Comparison of ENCODE assay signal across 7 mouse cellular contexts in the genomic region with DNA sequence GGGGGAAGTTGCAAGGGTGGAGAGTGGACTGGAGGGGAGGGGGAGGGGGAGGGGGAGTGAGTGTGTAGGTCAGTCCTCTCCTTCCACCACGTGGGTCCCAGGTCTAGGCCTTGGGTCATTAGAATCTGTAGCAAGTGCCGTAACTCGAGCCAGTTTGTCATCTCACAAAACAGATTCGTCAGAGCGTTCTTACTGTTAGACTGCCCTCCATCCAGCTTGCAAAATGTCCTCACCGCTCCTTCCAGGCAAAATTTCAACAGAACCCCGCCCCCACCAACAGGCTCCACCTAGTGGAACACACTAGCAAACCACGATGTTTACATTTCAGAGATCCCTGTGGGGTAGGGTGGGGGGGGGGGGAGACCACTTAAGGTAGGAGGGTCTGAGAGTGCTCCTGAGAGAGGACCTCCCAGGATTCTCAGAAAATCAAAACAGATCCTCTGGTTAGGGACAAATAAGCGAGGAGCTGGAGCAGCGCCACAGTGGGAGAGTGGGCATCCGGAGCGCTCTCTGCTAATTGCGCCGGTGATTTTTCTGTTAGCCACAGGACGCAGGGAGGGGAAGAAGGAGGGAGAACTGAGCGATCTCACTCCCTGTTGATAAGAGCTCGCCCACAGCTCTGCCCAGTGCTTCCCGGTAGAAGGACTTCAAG. TPM values are rescaled to one million over a fixed set of nuclear protein-coding genes. Genes with fewer than 3 reads are reported as not detected.
DNase-seq lines count a peak whose midpoint lies in the region; ATAC-seq and TF ChIP-seq lines count a peak whose summit lies in the region.

No protein-coding gene starts in this region.

- peak overlapping the region; percentile 55 for H3K9ac ChIP-seq in MEL (ENCODE audit: control insufficient read depth, low read depth, low read length, poor library complexity, severe bottlenecking)
- H3K9ac ChIP-seq in heart, embryonic 16.5 days (ENCODE audit: low read length): peak overlapping the region; percentile 71

- no peak for TF ChIP-seq POLR2A in MEL (IDR thresholded peaks at IDR 0.05; ENCODE audit: control insufficient read depth in 1 of 2, insufficient read depth in 1 of 2, low read depth in 1 of 2, low read length in 2 of 2, poor library complexity in 1 of 2)
- TF ChIP-seq POLR2A in bone marrow, adult 2 months (IDR thresholded peaks at IDR 0.05; ENCODE audit: borderline replicate concordance, control insufficient read depth, low read depth, low read length): no peak
- no peak for TF ChIP-seq POLR2A in embryonic fibroblast, embryonic 13.5 days (IDR thresholded peaks at IDR 0.05; ENCODE audit: low read depth, low read length)

- peak in 2 of 3 experiments; percentile 50 to 56; a peak in 4 of 6 replicates for TF ChIP-seq CTCF in MEL (IDR thresholded peaks at IDR 0.05 in 2 of 3, conservative IDR thresholded peaks at IDR 0.05 in 1 of 3; ENCODE audit: control insufficient read depth in 1 of 3, insufficient read depth in 1 of 3, low read depth in 2 of 3, low read length in 3 of 3, poor library complexity in 1 of 3, severe bottlenecking in 1 of 3)
- 0 out of 2 replicates have a peak, but pooled peaks have one; percentile 23 for TF ChIP-seq CTCF in bone marrow, adult 2 months (IDR thresholded peaks at IDR 0.05; ENCODE audit: control insufficient read depth, insufficient read depth, low read length)
- TF ChIP-seq CTCF in embryonic fibroblast, embryonic 13.5 days (IDR thresholded peaks at IDR 0.05; ENCODE audit: borderline replicate concordance, insufficient read depth, low read length): no peak

- DNase-seq in MEL (ENCODE audit: low read depth, low spot score): peak; percentile 76
- DNase-seq in kidney, postnatal 36 days: peak; percentile 64 to 80
- peak; percentile 77 for DNase-seq in lung, postnatal 36 days
- DNase-seq in retina, postnatal 7 days (ENCODE audit: low read depth, low spot score): peak; percentile 47

- no peak for TF ChIP-seq RAD21 in MEL (IDR thresholded peaks at IDR 0.05; ENCODE audit: low read depth, low read length)

- WGBS in bone marrow, adult 2 months: 3% methylated on average over 18 of the region's 18 CpGs
- 3% methylated on average over 18 of the region's 18 CpGs for WGBS in heart, embryonic 16.5 days

- no peaks in the 10 kb centered on the region for H3K9me3 ChIP-seq in MEL (replicated peaks; ENCODE audit: insufficient read depth, low read length)
- no peaks in the 10 kb centered on the region for H3K9me3 ChIP-seq in heart, embryonic 16.5 days (replicated peaks; ENCODE audit: control insufficient read depth, low read length)

- H3K27ac ChIP-seq in MEL (ENCODE audit: control insufficient read depth, low read depth, low read length): peak overlapping the region; percentile 32; the same call in 1 of the 2 replicates
- peak overlapping the region; percentile 57 for H3K27ac ChIP-seq in bone marrow, adult 2 months (ENCODE audit: control insufficient read depth, insufficient read depth, low read depth, low read length, poor library complexity)
- no peak overlapping the region for H3K27ac ChIP-seq in embryonic fibroblast, embryonic 13.5 days (ENCODE audit: insufficient read depth, low read length)
- H3K27ac ChIP-seq in heart, embryonic 16.5 days (ENCODE audit: low read length): peak overlapping the region; percentile 62

- H3K36me3 ChIP-seq in MEL (ENCODE audit: control insufficient read depth in 1 of 2, insufficient read depth in 2 of 2, low read length in 2 of 2): peaks cover 0 to 8% of the 10 kb centered on the region in 2 experiments; a peak in 2 of 4 replicates
- no peaks in the 10 kb centered on the region for H3K36me3 ChIP-seq in heart, embryonic 16.5 days (ENCODE audit: control insufficient read depth, insufficient read depth)

- ATAC-seq in heart, embryonic 16.5 days (replicated peaks; ENCODE audit: extremely low read depth, insufficient read depth, low FRiP score): peak; percentile 78

- H3K4me2 ChIP-seq in heart, embryonic 16.5 days (ENCODE audit: low read depth, low read length): peak overlapping the region; percentile 76

- peaks cover 8 to 23% of the 10 kb centered on the region in 2 experiments for H3K4me1 ChIP-seq in MEL (ENCODE audit: control insufficient read depth in 1 of 2, insufficient read depth in 2 of 2, low read length in 2 of 2)
- H3K4me1 ChIP-seq in bone marrow, adult 2 months (ENCODE audit: control insufficient read depth, insufficient read depth, low read length): peaks cover 8% of the 10 kb centered on the region
- no peaks in the 10 kb centered on the region for H3K4me1 ChIP-seq in embryonic fibroblast, embryonic 13.5 days (ENCODE audit: control insufficient read depth, insufficient read depth, low read length)
- H3K4me1 ChIP-seq in heart, embryonic 16.5 days (ENCODE audit: control insufficient read depth, insufficient read depth, low read length): no peaks in the 10 kb centered on the region; the same call in 1 of the 2 replicates

- peak overlapping the region; percentile 53 to 67 for H3K4me3 ChIP-seq in MEL (ENCODE audit: control insufficient read depth in 1 of 2, insufficient read depth in 1 of 2, low read depth in 2 of 2, low read length in 2 of 2)
- no peak overlapping the region for H3K4me3 ChIP-seq in bone marrow, adult 2 months (replicated peaks; ENCODE audit: control insufficient read depth, low read depth, low read length)
- H3K4me3 ChIP-seq in embryonic fibroblast, embryonic 13.5 days (ENCODE audit: insufficient read depth, low read length): peak overlapping the region; percentile 19
- peak overlapping the region; percentile 53 for H3K4me3 ChIP-seq in heart, embryonic 16.5 days (ENCODE audit: low read length)

- TF ChIP-seq EP300 in MEL (IDR thresholded peaks at IDR 0.05; ENCODE audit: low read depth in 1 of 2, low read length in 2 of 2): peak in 1 of 2 experiments; percentile 23; a peak in 1 of 4 replicates

- no peaks in the 10 kb centered on the region for H3K79me2 ChIP-seq in MEL (ENCODE audit: control insufficient read depth, insufficient read depth, low read length, poor library complexity)

- H3K27me3 ChIP-seq in MEL (ENCODE audit: control insufficient read depth in 1 of 2, insufficient read depth in 2 of 2, low read length in 2 of 2): no peaks in the 10 kb centered on the region
- H3K27me3 ChIP-seq in heart, embryonic 16.5 days (ENCODE audit: control insufficient read depth, insufficient read depth, low read length): no peaks in the 10 kb centered on the region

TF ChIP-seq in MEL, 35 proteins besides CTCF, POLR2A, EP300 and RAD21 (continues in another document):
- TF ChIP-seq ELF1 (IDR thresholded peaks at IDR 0.05; ENCODE audit: low read depth, low read length) (peak; percentile 8; the same call in 1 of the 2 replicates), ZC3H11A (IDR thresholded peaks at IDR 0.05; ENCODE audit: low read depth, low read length) (no peak), MXI1 (IDR thresholded peaks at IDR 0.05; ENCODE audit: low read depth, low read length) (no peak), GATA1 (IDR thresholded peaks at IDR 0.05; ENCODE audit: low read depth, low read length) (peak; percentile 68), GABPA (IDR thresholded peaks at IDR 0.05; ENCODE audit: low read depth, low read length) (0 out of 2 replicates have a peak, but pooled peaks have one; percentile 25), HCFC1 (IDR thresholded peaks at IDR 0.05; ENCODE audit: low read depth, low read length) (0 out of 2 replicates have a peak, but pooled peaks have one; percentile 10), MAZ (IDR thresholded peaks at IDR 0.05; ENCODE audit: low read depth, low read length) (peak; percentile 49; the same call in 1 of the 2 replicates), MYB (IDR thresholded peaks at IDR 0.05; ENCODE audit: low read depth, low read length) (peak; percentile 14; the same call in 1 of the 2 replicates), RCOR1 (IDR thresholded peaks at IDR 0.05; ENCODE audit: low read depth, low read length) (no peak), SIN3A (IDR thresholded peaks at IDR 0.05; ENCODE audit: low read length) (no peak; the same call in 1 of the 2 replicates), POLR2AphosphoS5 (IDR thresholded peaks at IDR 0.05; ENCODE audit: borderline replicate concordance, low read depth, low read length) (no peak)

RNA-seq across cellular contexts. Expression of gene Gm21885, which starts 16.4 kb away (rescaled TPM):
- total RNA-seq in MEL (2012; rRNA removed): not detected in 2 replicates
- under 1 TPM in 1 of 2 experiments, not detected in 1; 0.74 TPM for polyA plus RNA-seq in MEL (2012; ENCODE audit: insufficient read depth in 1 of 2, insufficient read length in 2 of 2, low read depth in 1 of 2, low replicate concordance in 2 of 2, missing spikeins in 1 of 2)
- not detected in 2 replicates for polyA plus RNA-seq in bone marrow, adult 2 months (2011; ENCODE audit: insufficient read depth, insufficient read length, low replicate concordance, missing spikeins)
- not detected in 2 replicates for polyA plus RNA-seq in embryonic fibroblast, embryonic 13.5 days (2011; ENCODE audit: insufficient read length, low read depth, missing spikeins)
- polyA plus RNA-seq in heart, embryonic 16.5 days (2015; fragmentation: Nextera tagmentation; extraction: Ambion mirVana): not detected in 2 replicates

RNA-seq across cellular contexts. Expression of gene Wfikkn2, which starts 19.5 kb away (rescaled TPM):
- total RNA-seq in MEL (2012; rRNA removed): not detected in 2 replicates
- not detected for polyA plus RNA-seq in MEL (2012; ENCODE audit: insufficient read depth in 1 of 2, insufficient read length in 2 of 2, low read depth in 1 of 2, low replicate concordance in 2 of 2, missing spikeins in 1 of 2)
- polyA plus RNA-seq in bone marrow, adult 2 months (2011; ENCODE audit: insufficient read depth, insufficient read length, low replicate concordance, missing spikeins): 0.42 TPM in 1 of 2 replicates, not detected in the other
- 0.28 and 1.1 TPM in 2 replicates for polyA plus RNA-seq in embryonic fibroblast, embryonic 13.5 days (2011; ENCODE audit: insufficient read length, low read depth, missing spikeins)
- 3.1 and 3.7 TPM in 2 replicates for polyA plus RNA-seq in heart, embryonic 16.5 days (2015; fragmentation: Nextera tagmentation; extraction: Ambion mirVana)

RNA-seq across cellular contexts. Expression of gene Tob1, which starts 54.0 kb away (rescaled TPM):
- total RNA-seq in MEL (2012; rRNA removed): 2.4 and 3.4 TPM in 2 replicates
- 1 to 10 TPM in 1 of 2 experiments, not detected in 1; 7.5 TPM for polyA plus RNA-seq in MEL (2012; ENCODE audit: insufficient read depth in 1 of 2, insufficient read length in 2 of 2, low read depth in 1 of 2, low replicate concordance in 2 of 2, missing spikeins in 1 of 2)
- 3.3 and 6.4 TPM in 2 replicates for polyA plus RNA-seq in bone marrow, adult 2 months (2011; ENCODE audit: insufficient read depth, insufficient read length, low replicate concordance, missing spikeins)
- 33.3 and 33.9 TPM in 2 replicates for polyA plus RNA-seq in embryonic fibroblast, embryonic 13.5 days (2011; ENCODE audit: insufficient read length, low read depth, missing spikeins)
- 35.7 and 41.2 TPM in 2 replicates for polyA plus RNA-seq in heart, embryonic 16.5 days (2015; fragmentation: Nextera tagmentation; extraction: Ambion mirVana)

RNA-seq across cellular contexts. Expression of gene Luc7l3, which starts 56.5 kb away (rescaled TPM):
- total RNA-seq in MEL (2012; rRNA removed): 47.3 and 52.3 TPM in 2 replicates
- polyA plus RNA-seq in MEL (2012; ENCODE audit: insufficient read depth in 1 of 2, insufficient read length in 2 of 2, low read depth in 1 of 2, low replicate concordance in 2 of 2, missing spikeins in 1 of 2): 10 to 100 TPM; 54.7 to 90.5 TPM
- polyA plus RNA-seq in bone marrow, adult 2 months (2011; ENCODE audit: insufficient read depth, insufficient read length, low replicate concordance, missing spikeins): 172 and 213 TPM in 2 replicates
- 75.7 and 88.2 TPM in 2 replicates for polyA plus RNA-seq in embryonic fibroblast, embryonic 13.5 days (2011; ENCODE audit: insufficient read length, low read depth, missing spikeins)
- polyA plus RNA-seq in heart, embryonic 16.5 days (2015; fragmentation: Nextera tagmentation; extraction: Ambion mirVana): 62.4 and 73.2 TPM in 2 replicates
